Mouse (Mus musculus) gastrocnemius, adult 2 months (tissue): ENCODE data around the gene Mycbp2. TPM values are rescaled to one million over a fixed set of nuclear protein-coding genes. Genes with fewer than 3 reads are reported as not detected.

Experiments
- DNase-seq: peaks from one replicate; pipeline ENCODE4 v3.0.0; 2022
- H3K27ac ChIP-seq: fragments of 200-600 bp; 2 replicates; pipeline ENCODE4 v1.8.1; 2022; ENCODE audit warnings: mild to moderate bottlenecking
- H3K4me3 ChIP-seq: fragments of 200-600 bp; 2 replicates; pipeline ENCODE4 v1.8.1; 2022; ENCODE audit warnings: mild to moderate bottlenecking, moderate library complexity
- CTCF ChIP-seq: fragments of 200-600 bp; IDR thresholded peaks from 2 replicates; pipeline ENCODE4 v1.8.1; 2022; ENCODE audit warnings: antibody characterized with exemption, mild to moderate bottlenecking, moderate library complexity
- intact Hi-C: fragments of 180-260 bp; cut with DNase I; formaldehyde crosslinking; loops from one replicate; pipeline ENCODE4 v1.15.1; 2025
- total RNA-seq, 2 experiments: library from RNA; stranded (reverse); gene quantifications; 2 replicates each; pipeline ENCODE4 v1.2.3; 2021

Gene Mycbp2
- total RNA-seq, 2 experiments from 2014 or later, result 24.4 to 25.6 TPM

DNA sequence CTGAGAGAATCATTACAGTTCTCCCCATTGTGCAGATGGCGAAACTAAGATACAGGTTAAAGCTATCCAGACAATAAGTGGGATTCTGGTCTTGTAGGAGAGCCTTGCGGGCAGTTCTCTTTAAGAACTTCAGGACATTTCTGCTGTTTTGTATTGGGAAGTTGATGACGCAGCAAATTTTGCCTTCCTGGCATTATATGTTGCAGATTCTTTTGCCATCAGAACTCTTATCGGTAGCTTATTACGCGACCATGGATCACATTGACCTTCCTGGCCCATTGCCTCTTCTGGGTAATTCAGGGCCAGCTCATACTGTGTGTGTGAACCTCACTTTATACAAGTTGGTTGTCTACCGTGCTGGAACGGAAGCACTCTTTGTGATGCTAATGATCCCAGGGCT, 272.8 kb downstream of the Mycbp2 start:
- H3K4me3 ChIP-seq, result no peak overlapping the region
- no peak overlapping the region for H3K27ac ChIP-seq
- no peak for DNase-seq
- intact Hi-C loops, result no loop called here
- TF ChIP-seq CTCF, result no peak

DNA sequence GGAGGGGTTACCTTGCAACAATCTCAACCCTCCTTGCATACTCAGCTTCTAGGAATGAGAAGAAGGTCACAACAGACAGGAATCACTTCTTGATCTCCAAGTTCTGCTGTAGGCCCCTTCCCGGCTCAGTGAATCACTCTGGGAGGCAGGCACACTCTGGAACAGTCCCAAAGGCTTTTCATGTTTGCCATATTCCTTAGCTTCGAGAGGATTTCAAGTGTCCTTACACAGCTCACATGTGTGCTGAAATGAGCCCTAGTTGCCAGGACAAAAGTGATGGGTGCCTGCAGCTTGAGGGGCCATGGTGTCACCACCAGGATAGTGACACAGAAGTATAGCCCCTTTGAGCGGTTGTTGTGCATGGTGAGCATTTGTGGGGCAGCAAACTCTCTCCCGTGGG, 273.9 kb downstream of the Mycbp2 start:
- TF ChIP-seq CTCF, result no peak
- Histone ChIP-seq H3K4me3 (no peak overlapping the region), H3K27ac (no peak overlapping the region)
- DNase-seq, result no peak
- intact Hi-C loops, result no loop called here

DNA sequence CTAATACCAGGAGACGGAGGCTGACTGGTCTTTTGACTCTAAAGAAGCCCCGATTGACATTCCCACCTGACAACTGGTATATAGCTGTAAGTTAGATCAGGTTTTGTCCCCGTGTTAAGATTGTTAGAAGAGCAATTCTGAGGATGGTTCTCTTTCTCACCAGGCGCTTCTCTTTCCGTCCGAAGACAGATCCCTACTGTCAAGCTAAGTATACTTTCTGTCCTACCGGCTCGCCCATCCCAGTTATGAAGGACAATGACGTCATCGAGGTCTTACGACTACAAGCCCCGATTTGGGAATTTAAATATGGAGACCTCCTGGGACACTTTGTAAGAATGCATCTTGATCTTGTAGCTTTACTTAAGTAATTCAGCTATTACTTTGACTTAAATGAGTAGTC, 275.1 kb downstream of the Mycbp2 start:
- intact Hi-C loops, result loop anchor here (2.0 kb wide), 1 partner anchor 15 kb away; no protein-coding TSS in a partner anchor
- no peak overlapping the region for H3K4me3 ChIP-seq
- no peak for DNase-seq
- no peak overlapping the region; the same call in 1 of the 2 replicates for H3K27ac ChIP-seq
- TF ChIP-seq CTCF, result no peak

DNA sequence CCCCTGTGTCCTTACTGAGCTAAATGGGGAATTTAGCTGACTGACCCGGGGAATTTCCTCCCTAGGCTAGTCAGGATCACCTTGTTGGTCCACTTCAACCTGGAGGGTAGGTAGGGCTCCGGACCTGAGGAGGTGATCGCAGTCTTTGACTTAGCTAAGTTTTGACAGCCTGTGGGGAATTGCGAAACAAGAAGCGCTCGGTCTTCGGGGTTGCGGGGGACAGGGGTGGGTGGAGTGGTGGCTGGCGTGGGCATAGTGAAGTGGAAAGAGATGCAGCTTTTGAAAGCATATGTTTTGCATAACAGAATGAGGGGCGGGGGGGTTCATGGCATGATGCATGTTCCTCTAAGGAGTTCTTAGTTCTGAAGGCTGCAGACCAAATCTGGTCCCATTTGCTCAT, 275.8 kb downstream of the Mycbp2 start:
- intact Hi-C loops, result loop anchor here (1.0 to 2.0 kb wide), 2 partner anchors 16 to 29 kb away; partner anchors contain the start of gene Fbxl3
- TF ChIP-seq CTCF, result no peak
- Histone ChIP-seq H3K27ac (peak overlapping the region; percentile 96), H3K4me3 (peak overlapping the region; percentile 78)
- DNase-seq, result peak; percentile 47

DNA sequence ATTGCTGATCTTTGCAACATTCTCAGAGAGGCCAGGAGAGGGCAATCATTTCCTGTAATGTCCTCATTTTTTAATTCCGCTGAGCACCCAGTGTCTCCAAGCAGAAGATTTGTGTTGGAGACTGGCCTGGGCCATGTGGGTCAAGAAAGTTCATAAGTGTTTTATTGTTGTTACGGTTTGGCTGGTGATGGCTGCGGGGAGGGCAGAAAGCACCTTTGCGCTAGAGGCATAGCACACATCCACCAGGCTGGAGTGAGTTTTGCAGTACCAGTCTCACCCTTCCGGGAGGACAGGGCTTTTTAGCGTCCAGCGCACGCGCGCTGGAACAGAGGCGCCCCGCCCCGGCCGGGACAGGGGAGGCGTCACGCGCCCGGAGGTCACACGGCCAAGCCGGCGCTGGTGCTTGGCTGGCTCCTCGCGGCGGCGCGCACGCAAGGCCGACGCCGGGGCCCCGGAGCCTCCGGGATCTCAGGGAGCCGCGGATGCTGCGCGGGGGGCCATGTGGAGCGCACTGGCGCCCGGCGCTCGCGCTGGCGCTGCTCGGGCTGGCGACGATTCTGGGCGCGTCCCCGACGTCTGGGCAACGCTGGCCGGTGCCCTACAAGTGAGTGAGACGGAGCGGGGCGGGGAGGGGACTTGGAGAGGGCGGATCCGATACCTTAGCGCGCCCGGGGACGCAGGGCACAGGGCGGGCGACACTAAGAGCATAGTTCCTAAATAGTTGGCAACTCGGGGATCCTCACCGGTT, 276.6 kb downstream of the Mycbp2 start, which contains the start of gene Cln5:
Cln5 (plus strand) TSS at position 353 of the 748 bp plus-strand sequence.
- peak; percentile 36; the same call in 1 of the 2 replicates for TF ChIP-seq CTCF
- peak; percentile 98 for DNase-seq
- intact Hi-C loops, result loop anchor here (1.0 to 5.0 kb wide), 3 partner anchors 17 to 467 kb away; partner anchors contain the start of gene Fbxl3
- Histone ChIP-seq H3K27ac (peak within 1 kb of the TSS; percentile 96), H3K4me3 (peak within 1 kb of the TSS; percentile 78)

DNA sequence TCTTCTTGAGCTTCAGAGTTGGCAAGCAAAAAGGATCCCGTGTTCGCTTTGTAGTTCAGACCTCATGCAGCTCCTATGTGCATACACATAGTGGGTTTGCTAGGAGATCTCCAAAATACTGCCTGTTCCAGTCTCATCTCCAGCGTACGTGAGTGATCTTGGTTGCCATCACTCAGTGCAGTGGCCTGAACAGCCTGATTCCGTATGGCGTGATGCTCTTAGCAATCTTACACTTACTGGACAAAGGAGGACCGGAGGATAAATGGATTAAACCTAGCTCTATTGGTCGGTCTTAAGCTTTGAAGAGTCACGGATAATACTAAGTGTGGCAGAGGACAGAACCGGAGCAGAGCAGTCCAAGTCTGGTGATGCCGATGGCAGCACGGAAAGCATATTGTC, 277.1 kb downstream of the Mycbp2 start:
- H3K4me3 ChIP-seq, result peak overlapping the region; percentile 78
- H3K27ac ChIP-seq, result peak overlapping the region; percentile 96
- intact Hi-C loops, result loop anchor here (5.0 kb wide), 1 partner anchor 468 kb away; no protein-coding TSS in a partner anchor
- DNase-seq, result no peak
- TF ChIP-seq CTCF, result no peak

DNA sequence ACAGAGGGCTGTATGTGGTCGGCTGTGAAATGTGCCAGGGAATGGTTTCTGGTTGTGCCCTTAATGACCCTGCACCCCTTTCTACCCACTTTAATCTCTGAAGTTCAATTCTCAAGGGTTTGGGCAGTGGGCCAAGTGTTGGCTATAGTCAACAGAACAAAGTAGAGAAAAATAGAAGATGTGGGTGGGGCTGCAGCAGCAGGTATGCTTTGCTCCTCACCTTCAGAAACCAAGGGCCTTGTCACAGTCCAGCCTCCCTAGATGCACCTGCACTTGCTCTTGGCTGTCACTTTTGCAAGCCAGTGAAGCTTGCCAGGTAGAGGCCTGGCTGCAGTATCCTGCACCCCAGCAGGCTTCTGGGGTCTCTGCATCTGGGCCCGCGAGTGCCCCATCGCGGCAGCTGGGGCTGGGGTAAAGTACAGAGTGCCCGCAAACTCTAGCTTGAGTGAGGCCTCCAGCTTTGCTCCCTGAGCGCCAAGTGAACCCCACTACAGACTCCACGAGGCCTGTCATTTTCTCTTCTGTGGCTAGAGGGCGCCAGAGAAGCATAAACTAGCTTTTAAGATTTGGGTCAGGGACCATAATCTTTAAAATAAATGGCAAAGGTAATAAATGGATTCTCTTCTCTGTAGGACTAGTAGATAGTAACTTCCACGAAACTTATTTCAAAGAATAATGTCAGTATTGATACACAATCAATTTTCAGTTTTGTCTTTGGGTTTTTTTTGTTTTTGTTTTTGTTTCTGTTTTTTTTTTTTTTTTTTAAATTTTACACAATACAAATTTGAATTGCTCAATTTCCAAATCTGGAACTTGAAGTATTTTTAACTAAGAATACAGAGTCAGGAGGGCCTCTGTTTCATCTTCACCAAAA, 281.1 kb downstream of the Mycbp2 start:
- TF ChIP-seq CTCF, result peak; percentile 83
- intact Hi-C loops, result loop anchor here (1.0 to 5.0 kb wide), 2 partner anchors 67 to 472 kb away; no protein-coding TSS in a partner anchor
- Histone ChIP-seq H3K27ac (no peak overlapping the region), H3K4me3 (peak overlapping the region; percentile 49; the same call in 1 of the 2 replicates)
- DNase-seq, result peak; percentile 81

Other genes starting within 250 kb of the Mycbp2 start
- 10 to 100 TPM; 54.1 to 54.3 TPM for gene Fbxl3, start 247.2 kb downstream of the Mycbp2 start, total RNA-seq
- gene Scel, start 166.5 kb upstream of the Mycbp2 start, total RNA-seq, result under 1 TPM; 0.10 to 0.20 TPM